Mouse (Mus musculus) megakaryocyte, embryonic 14.5 days (primary cell): ENCODE measurements at regions not wholly inside any gene's neighbourhood (a gene's known extent, or its start where the extent isn't known, plus 50 kb on each side); places are given as distances from the start of the nearest gene placed in this dataset.

ENCODE experiments used
- FLI1 ChIP-seq: IDR thresholded peaks from 2 replicates; pipeline ENCODE4 v1.6.1; 2012; ENCODE audit warnings: low read length, inconsistent platforms, mixed read lengths
- GATA1 ChIP-seq: IDR thresholded peaks from 3 replicates; pipeline ENCODE4 v1.6.1; 2012; ENCODE audit warnings: mixed read lengths, low read length, inconsistent platforms, borderline replicate concordance

DNA sequence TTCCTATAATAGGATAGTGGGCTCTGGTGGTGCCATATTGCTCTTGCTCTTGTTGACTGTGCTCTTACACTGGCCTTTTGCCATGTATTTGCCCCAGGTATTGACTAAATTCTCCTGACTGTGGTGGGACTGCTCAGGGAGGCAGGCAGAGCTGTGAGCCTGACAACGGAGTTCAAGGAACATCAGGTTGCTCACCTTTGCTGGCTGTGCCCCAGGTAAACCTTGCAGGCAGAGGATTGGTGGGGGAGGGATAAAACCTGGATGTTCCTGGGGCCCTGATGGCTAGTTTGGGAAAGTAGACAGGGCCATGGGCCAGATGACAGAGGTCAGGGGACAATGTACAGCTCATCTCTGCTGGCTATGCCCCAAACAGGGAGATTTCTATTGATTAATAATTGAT lies 124.7 kb upstream of the Eci2 start:
- TF ChIP-seq FLI1, result no peak
- TF ChIP-seq GATA1, result no peak
